Mouse (Mus musculus) A20 (cell line): Measurements from ENCODE around the gene Olfr684.

Source experiments
- DNase-seq: peaks from one replicate; pipeline ENCODE4 v3.0.0-alpha.2; 2011; ENCODE audit warnings: low read depth, low spot score

Olfr684 gene

DNA sequence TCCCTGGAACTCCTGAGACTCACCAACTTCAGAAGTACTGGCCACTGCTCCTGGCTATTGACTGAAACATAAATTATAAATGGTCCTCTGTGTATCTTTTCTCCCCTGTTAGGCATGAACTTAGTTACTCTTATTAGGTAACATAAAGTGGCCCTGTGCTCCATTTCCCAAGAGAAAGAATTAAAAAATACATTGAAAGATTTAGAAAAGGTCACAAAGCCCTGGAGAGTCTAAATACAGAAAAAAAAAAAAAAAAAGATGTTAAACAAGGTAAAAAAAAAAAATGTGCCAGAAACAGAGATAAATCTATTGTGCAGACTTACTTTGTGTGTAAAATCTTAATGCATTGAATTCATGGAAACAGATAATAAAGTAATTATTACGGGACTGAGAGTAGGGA, at the start of gene Olfr684:
Gene Olfr684 (minus strand): TSS at position 101 of the 400 bp plus-strand sequence.
- no peak for DNase-seq

DNA sequence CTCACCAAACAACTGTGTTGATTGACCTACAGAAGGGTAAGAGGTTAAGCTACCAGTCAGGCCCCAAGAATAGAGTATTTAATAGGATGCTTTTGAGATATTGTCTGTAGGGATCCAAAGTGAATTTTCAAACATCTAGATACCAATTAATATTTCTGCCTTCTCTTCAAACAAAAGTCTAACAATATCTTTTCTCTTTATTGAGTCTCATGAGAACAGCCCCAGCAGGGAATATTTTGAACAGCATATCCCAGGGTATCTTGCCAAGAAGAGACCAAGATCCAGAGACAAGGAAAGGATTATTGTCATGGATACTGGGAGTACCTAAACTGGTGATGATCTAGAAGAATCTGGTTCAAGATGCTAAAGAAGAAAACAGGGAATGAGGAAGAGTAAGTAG, 43.9 kb upstream of the Olfr684 start, which contains the start of gene Olfr686:
Gene Olfr686 (minus strand): TSS at position 101 of the 400 bp plus-strand sequence.
- no peak for DNase-seq

DNA sequence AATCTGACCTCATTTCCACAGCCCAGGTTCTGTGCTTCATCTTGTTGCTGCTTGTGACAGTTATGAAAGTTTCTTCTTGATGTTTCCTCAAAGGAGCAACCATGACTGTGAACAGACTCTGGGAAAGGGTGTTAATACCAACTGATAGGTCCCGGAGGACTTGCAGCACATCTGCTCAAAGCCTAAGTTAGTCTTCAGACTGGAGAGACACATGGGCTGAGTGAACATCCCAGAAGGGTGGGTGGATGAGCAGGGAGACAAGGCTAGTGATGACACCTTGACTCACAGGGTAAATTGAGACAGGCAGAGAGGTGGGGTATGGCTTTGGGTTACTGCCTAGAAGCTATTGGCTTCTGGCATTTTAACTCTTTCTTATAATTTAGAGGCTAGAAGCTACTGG, 22.5 kb upstream of the Olfr684 start, which contains the start of gene Olfr685:
Gene Olfr685 (minus strand): TSS at position 101 of the 400 bp plus-strand sequence.
- no peak for DNase-seq

DNA sequence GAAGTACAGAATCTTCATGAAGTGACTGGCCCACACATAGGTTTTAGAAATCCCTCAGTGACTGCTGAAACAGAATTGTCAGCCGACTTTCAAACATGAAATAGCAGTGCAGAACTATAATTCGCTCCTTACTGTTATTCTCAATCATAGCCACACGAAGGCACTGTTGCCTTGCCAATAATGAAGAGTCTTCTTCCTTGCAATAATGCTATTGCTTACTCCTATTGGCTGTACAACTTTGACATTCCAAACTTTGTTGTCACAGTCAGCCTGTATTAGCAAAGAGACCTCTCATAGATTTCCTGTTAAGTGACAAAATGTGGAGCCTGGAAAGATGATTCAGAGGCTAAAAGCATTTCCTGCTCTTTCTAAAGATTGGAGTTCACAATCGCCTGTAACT, 7.3 kb upstream of the Olfr684 start:
- DNase-seq = no peak

DNA sequence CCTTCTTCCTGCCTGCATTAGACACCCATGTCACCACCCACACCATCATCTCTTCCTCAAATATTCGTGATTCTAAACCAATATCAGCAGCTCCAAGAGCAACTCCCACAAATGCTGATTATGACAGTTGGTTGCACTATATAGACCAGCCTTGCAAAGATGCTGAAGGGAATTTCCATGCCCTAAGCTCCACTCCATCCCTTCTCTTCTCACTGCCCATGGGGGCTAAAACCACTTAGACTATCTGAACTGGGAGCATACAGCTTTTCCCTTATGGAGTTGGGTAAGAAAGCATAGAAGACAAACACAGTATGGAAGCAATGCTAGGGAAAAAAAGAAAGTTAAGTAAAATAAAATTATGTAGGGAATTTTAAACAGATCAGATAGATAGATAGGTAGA, 16.5 kb downstream of the Olfr684 start, which contains the start of gene Olfr683:
Gene Olfr683 (minus strand): TSS at position 101 of the 400 bp plus-strand sequence.
- no peak for DNase-seq

DNA sequence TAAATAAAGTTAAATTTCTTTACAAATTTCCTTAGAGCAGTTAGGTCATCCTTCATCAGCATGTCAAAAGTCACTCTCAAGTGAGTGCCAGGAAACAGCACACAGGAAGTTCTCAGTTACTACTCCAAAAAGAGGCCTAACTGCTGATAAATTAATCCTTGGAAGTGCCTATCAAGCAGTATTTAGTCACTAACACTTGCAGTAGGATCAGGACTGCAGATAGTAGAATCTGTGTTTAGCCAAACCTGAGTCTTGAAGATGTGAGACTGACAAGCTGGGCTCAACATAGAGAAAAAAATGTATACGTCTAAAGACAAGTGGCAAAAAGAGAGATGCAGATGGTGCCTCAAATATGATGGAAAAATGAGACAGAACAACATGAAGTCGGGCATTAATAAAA, 22.2 kb downstream of the Olfr684 start:
- DNase-seq = no peak

DNA sequence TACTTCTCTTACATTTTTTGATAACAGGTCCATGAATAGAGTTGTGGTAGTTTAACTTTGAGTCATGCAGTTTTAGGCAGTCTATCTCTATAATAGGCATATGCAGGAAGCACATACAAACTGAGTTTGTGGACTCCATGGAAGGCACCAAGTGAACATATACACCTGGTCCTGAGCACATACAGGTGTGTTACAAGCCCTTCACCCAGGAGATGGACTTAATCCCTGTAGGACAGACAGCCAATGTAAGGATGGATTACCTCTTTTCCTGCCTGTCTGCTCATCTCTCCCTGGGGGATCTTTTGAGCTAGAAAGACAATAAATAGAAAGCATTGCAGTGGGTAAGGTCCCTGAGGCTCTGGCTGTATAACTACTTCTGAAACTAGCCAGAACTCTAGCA, 46.9 kb downstream of the Olfr684 start, which contains the start of gene Olfr681:
Gene Olfr681 (plus strand): TSS at position 301 of the 400 bp plus-strand sequence.
- DNase-seq = no peak
